Mouse (Mus musculus) heart, embryonic 11.5 days (tissue): Measurements from ENCODE around the gene Trdn. TPM values are rescaled to one million over a fixed set of nuclear protein-coding genes. Genes with fewer than 3 reads are reported as not detected.

ENCODE experiments used
- ATAC-seq: fragments of 200-750 bp; cut with Nextera tagmentation; replicated peaks from 2 replicates; pipeline ENCODE4 v1.8.0; 2017; ENCODE audit warnings: moderate library complexity; ENCODE audit not compliant: insufficient number of reproducible peaks, low FRiP score, low TSS enrichment
- H3K27ac ChIP-seq: fragments of 300-500 bp; sonication (generic); 2 replicates; pipeline ENCODE4 v1.5.1; 2014; ENCODE audit warnings: mild to moderate bottlenecking, low read depth, low read length
- H3K27me3 ChIP-seq: fragments of 300-500 bp; sonication (generic); 2 replicates; pipeline ENCODE4 v1.6.1; 2014; ENCODE audit warnings: mild to moderate bottlenecking, low read length, mixed read lengths; ENCODE audit not compliant: control insufficient read depth, insufficient read depth
- H3K36me3 ChIP-seq: fragments of 300-500 bp; sonication (generic); 2 replicates; pipeline ENCODE4 v1.6.1; 2014; ENCODE audit warnings: mild to moderate bottlenecking, low read length, moderate library complexity, mixed read lengths; ENCODE audit not compliant: control insufficient read depth, insufficient read depth
- H3K4me1 ChIP-seq: fragments of 300-500 bp; sonication (generic); 2 replicates; pipeline ENCODE4 v1.6.1; 2014; ENCODE audit warnings: low read length; ENCODE audit not compliant: control insufficient read depth, insufficient read depth
- H3K4me2 ChIP-seq: fragments of 300-500 bp; sonication (generic); 2 replicates; pipeline ENCODE4 v1.6.1; 2014; ENCODE audit warnings: mild to moderate bottlenecking, moderate library complexity
- H3K4me3 ChIP-seq: fragments of 300-500 bp; sonication (generic); 2 replicates; pipeline ENCODE4 v1.5.1; 2014; ENCODE audit warnings: low read depth, low read length
- H3K9ac ChIP-seq: fragments of 300-500 bp; sonication (generic); 2 replicates; pipeline ENCODE4 v1.6.1; 2014; ENCODE audit warnings: mild to moderate bottlenecking, low read depth, low read length, moderate library complexity
- H3K9me3 ChIP-seq: fragments of 300-500 bp; sonication (generic); replicated peaks from 2 replicates; pipeline ENCODE4 v1.6.1; 2016; ENCODE audit warnings: low read length; ENCODE audit not compliant: control insufficient read depth
- WGBS: fragments of 180-500 bp; shearing (Covaris S2); extraction: QIAGEN DNeasy Blood & Tissue Kit; methylation state at CpG from one replicate; pipeline ENCODE4 v1.1.7; 2014; ENCODE audit not compliant: insufficient replicate concordance; 5-methylcytosine and 5-hydroxymethylcytosine counted together
- polyA plus RNA-seq: library from polyadenylated mRNA; unstranded; fragments of >200 nt; fragmentation: Nextera tagmentation; extraction: Ambion mirVana; gene quantifications from 2 replicates; pipeline ENCODE4 v1.2.1, GENCODE M21; 2014

Gene Trdn
- polyA plus RNA-seq, 1 experiment from 2014 or later = 181 TPM

GRCm38 (mm10) chr10:33253911-33254310 is 173.6 kb downstream of the Trdn start:
- H3K4me1 ChIP-seq = 0 out of 2 replicates have a peak, but pooled peaks cover 2% of the 10 kb centered on the region
- no peak for ATAC-seq
- 0 out of 2 replicates have a peak overlapping the region, but pooled peaks have one; percentile 41 for H3K27ac ChIP-seq
- no peak overlapping the region for H3K4me3 ChIP-seq
- 29% methylated on average over 1 of the region's 1 CpGs for WGBS
- no peaks in the 10 kb centered on the region for H3K27me3 ChIP-seq
- H3K36me3 ChIP-seq = no peaks in the 10 kb centered on the region
- no peak overlapping the region for H3K9ac ChIP-seq
- H3K4me2 ChIP-seq = no peak overlapping the region
- no peaks in the 10 kb centered on the region for H3K9me3 ChIP-seq

- 52% methylated on average over 1 of the region's 1 CpGs for WGBS
- no peak overlapping the region for H3K27ac ChIP-seq
- H3K4me3 ChIP-seq = no peak overlapping the region
- H3K9me3 ChIP-seq = no peaks in the 10 kb centered on the region
- ATAC-seq = no peak
- H3K9ac ChIP-seq = no peak overlapping the region
- H3K4me1 ChIP-seq = 0 out of 2 replicates have a peak, but pooled peaks cover 2% of the 10 kb centered on the region
- H3K36me3 ChIP-seq = no peaks in the 10 kb centered on the region
- H3K4me2 ChIP-seq = no peak overlapping the region
- H3K27me3 ChIP-seq = no peaks in the 10 kb centered on the region
Observed at GRCm38 (mm10) chr10:33256202-33256601, 175.8 kb downstream of the Trdn start.

DNA sequence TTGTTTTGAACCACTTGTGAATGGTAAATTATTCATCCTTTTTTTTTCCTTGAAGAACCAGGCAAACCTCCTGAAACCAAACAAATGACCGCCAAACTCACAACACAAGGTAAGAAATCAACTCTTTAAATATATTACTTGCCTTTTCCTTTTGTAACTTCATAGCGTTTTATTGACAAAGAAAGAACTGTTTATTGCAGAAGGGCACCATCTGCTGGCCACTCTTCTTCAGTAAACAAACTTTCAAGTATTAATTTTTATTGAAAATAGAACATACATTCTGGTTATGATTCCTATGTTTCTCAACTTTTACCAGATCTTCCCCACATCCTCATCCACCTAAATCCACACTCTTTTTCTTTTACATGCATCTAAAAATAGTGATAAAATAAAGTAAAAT is 224.6 kb downstream of the Trdn start:
- no peaks in the 10 kb centered on the region for H3K36me3 ChIP-seq
- no peaks in the 10 kb centered on the region for H3K27me3 ChIP-seq
- no peaks in the 10 kb centered on the region for H3K9me3 ChIP-seq
- H3K4me3 ChIP-seq = no peak overlapping the region
- no peak overlapping the region for H3K9ac ChIP-seq
- 28% methylated on average over 2 of the region's 2 CpGs for WGBS
- ATAC-seq = no peak
- no peak overlapping the region for H3K4me2 ChIP-seq
- no peaks in the 10 kb centered on the region for H3K4me1 ChIP-seq
- H3K27ac ChIP-seq = no peak overlapping the region

- ATAC-seq = no peak
- H3K4me3 ChIP-seq = no peak overlapping the region
- H3K4me1 ChIP-seq = no peaks in the 10 kb centered on the region
- H3K27ac ChIP-seq = no peak overlapping the region
- H3K27me3 ChIP-seq = no peaks in the 10 kb centered on the region
- no peak overlapping the region for H3K9ac ChIP-seq
- no peaks in the 10 kb centered on the region for H3K9me3 ChIP-seq
- H3K4me2 ChIP-seq = no peak overlapping the region
- 56% methylated on average over 1 of the region's 1 CpGs for WGBS
- no peaks in the 10 kb centered on the region for H3K36me3 ChIP-seq
Observed at GRCm38 (mm10) chr10:33353026-33353425, 272.7 kb downstream of the Trdn start.

GRCm38 (mm10) chr10:33366521-33366920 is 286.2 kb downstream of the Trdn start:
- Histone ChIP-seq H3K27ac (no peak overlapping the region), H3K4me3 (no peak overlapping the region), H3K4me2 (no peak overlapping the region), H3K36me3 (no peaks in the 10 kb centered on the region), H3K9me3 (no peaks in the 10 kb centered on the region), H3K27me3 (no peaks in the 10 kb centered on the region), H3K4me1 (no peaks in the 10 kb centered on the region), H3K9ac (no peak overlapping the region)
- ATAC-seq = no peak

- H3K27me3 ChIP-seq = no peaks in the 10 kb centered on the region
- 45% methylated on average over 2 of the region's 2 CpGs for whole genome bisulfite sequencing
- H3K4me1 ChIP-seq = no peaks in the 10 kb centered on the region
- no peak overlapping the region for H3K4me3 ChIP-seq
- H3K4me2 ChIP-seq = no peak overlapping the region
- no peaks in the 10 kb centered on the region for H3K9me3 ChIP-seq
- no peak overlapping the region for H3K9ac ChIP-seq
- ATAC-seq = no peak
- no peak overlapping the region for H3K27ac ChIP-seq
- no peaks in the 10 kb centered on the region for H3K36me3 ChIP-seq
Observed at GRCm38 (mm10) chr10:33370534-33370933, 290.2 kb downstream of the Trdn start.

DNA sequence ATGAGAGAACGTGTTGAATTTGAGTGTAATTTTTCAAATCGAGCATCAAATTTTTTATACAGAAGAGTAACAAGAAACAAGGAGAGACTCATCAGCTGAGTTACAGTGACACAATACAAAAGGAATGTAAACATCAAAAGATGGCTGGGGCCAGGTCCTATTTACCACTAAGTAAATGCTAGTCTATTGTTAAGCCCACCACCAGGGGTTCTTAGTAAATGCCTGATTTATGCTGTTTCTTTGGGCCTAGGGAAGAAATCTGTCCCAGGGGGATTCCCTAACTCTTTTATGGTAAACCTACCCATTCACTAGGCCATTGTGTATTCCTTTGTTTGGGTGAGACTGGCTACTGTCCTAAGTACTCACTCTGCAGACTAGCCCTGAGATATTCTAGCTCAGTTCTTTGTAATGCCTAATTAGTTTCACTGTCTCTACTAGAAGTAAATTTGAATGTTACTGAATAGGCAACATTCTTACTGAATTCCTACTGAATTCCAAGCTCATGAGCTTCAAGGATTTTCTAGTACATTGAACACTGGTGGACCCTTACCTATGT is 295.2 kb downstream of the Trdn start:
- Histone ChIP-seq H3K36me3 (no peaks in the 10 kb centered on the region), H3K27me3 (no peaks in the 10 kb centered on the region), H3K27ac (no peak overlapping the region), H3K4me1 (no peaks in the 10 kb centered on the region), H3K4me3 (no peak overlapping the region), H3K9ac (no peak overlapping the region), H3K4me2 (no peak overlapping the region), H3K9me3 (no peaks in the 10 kb centered on the region)
- 72% methylated on average over 2 of the region's 2 CpGs for WGBS
- no peak for ATAC-seq

Other genes with a start within 250 kb of the Trdn start
- 0.34 and 0.76 TPM in 2 replicates for gene Nkain2, start 190.1 kb upstream of the Trdn start, polyA plus RNA-seq